Mouse (Mus musculus): ENCODE data around the gene Ppp1r37. TPM values are rescaled to one million over a fixed set of nuclear protein-coding genes. Genes with fewer than 3 reads are reported as not detected.
A peak's percentile ranks its signal among the peaks of the same experiment; 100 is the strongest.

The Ppp1r37 gene
- total RNA-seq, 2 experiments from 2014 or later = 116 to 118 TPM

GRCm38 (mm10) chr7:19580634-19581033 lies 17.8 kb upstream of the Ppp1r37 start:
- TF ChIP-seq CTCF (conservative IDR thresholded peaks at IDR 0.05) = no peak
- DNase-seq (ENCODE audit: low spot score in 2 of 2) = no peak
- no peak overlapping the region for H3K4me3 ChIP-seq
- H3K27ac ChIP-seq = no peak overlapping the region

GRCm38 (mm10) chr7:19579751-19580150 lies 16.9 kb upstream of the Ppp1r37 start:
- no peak overlapping the region for H3K27ac ChIP-seq
- DNase-seq (ENCODE audit: low spot score in 2 of 2) = no peak
- no peak overlapping the region for H3K4me3 ChIP-seq
- no peak for TF ChIP-seq CTCF (conservative IDR thresholded peaks at IDR 0.05)

- no peak for DNase-seq (ENCODE audit: low spot score in 2 of 2)
- no peak for TF ChIP-seq CTCF (conservative IDR thresholded peaks at IDR 0.05)
- no peak overlapping the region for H3K27ac ChIP-seq
- H3K4me3 ChIP-seq = no peak overlapping the region
Measured at GRCm38 (mm10) chr7:19578436-19578835, 15.6 kb upstream of the Ppp1r37 start.

GRCm38 (mm10) chr7:19577877-19578414 lies 15.1 kb upstream of the Ppp1r37 start:
- TF ChIP-seq CTCF (conservative IDR thresholded peaks at IDR 0.05) = no peak

GRCm38 (mm10) chr7:19577141-19577852 lies 14.4 kb upstream of the Ppp1r37 start, which contains the start of the genes Zfp296 and Gemin7:
Gene Zfp296 (plus strand): TSS chr7:19577287.
Gene Gemin7 (minus strand): TSS chr7:19577595.
- DNase-seq (ENCODE audit: low spot score in 2 of 2) = no peak
- H3K27ac ChIP-seq = no peak within 1 kb of the TSS
- H3K4me3 ChIP-seq = peak within 1 kb of the TSS; percentile 58
- no peak for TF ChIP-seq CTCF (conservative IDR thresholded peaks at IDR 0.05)

More at GRCm38 (mm10) chr7:19577877-19578414, 15.1 kb upstream of the Ppp1r37 start:
- no peak overlapping the region for H3K27ac ChIP-seq
- H3K4me3 ChIP-seq = peak overlapping the region; percentile 58
- no peak for DNase-seq (ENCODE audit: low spot score in 2 of 2)

- Histone ChIP-seq H3K27ac (no peak overlapping the region), H3K4me3 (no peak overlapping the region)
- TF ChIP-seq CTCF (conservative IDR thresholded peaks at IDR 0.05) = no peak
- DNase-seq (ENCODE audit: low spot score in 2 of 2) = no peak
Measured at GRCm38 (mm10) chr7:19575559-19575958, 12.7 kb upstream of the Ppp1r37 start.

- H3K27ac ChIP-seq = peak overlapping the region; percentile 84
- no peak for DNase-seq (ENCODE audit: low spot score in 2 of 2)
- TF ChIP-seq CTCF (conservative IDR thresholded peaks at IDR 0.05) = no peak
- H3K4me3 ChIP-seq = peak overlapping the region; percentile 76
Measured at GRCm38 (mm10) chr7:19573776-19574140, 10.9 kb upstream of the Ppp1r37 start.

DNA sequence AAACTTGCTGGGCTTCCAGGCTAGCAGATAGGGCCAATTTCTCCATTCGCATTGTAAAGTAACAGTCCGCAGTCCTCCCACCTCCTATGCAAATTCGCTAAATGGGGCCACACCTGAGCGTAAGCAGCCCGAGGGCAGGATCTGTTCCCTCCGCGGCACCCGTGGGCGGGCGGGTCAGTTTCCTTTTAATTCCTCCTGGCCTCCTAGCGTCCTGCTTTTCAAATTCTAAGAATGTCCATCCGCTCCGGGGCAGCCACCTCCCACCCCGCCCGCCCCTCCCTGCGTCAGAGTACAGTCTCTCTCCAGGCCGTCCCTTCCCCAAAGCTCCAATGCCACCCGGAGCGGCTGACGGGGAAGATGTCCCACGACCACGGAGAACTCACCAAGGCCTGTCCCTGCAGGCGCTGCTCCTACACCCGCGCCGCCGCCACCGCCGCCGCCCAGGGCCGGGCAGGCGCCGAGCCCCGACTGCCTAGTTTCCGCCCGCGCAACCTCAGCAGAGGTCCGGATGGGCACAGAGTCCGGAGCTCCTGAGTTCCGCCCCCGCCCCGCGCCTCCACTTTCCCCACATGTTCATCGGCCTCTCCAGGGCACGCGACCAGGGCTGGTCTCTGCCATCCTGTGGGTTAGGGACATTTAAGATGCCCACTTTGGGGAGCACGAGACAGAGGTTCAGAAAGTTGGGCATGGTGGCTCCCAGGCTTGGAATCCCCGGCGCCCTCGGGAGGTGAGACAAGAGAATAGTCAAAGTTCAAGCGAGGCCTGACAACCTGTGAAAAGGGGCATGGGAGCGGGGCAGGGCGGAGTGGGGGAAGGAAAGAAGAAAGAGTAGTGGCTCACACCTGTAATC lies 10.3 kb upstream of the Ppp1r37 start:
- DNase-seq (ENCODE audit: low spot score in 2 of 2) = peak; percentile 55 to 67
- peak overlapping the region; percentile 84 for H3K27ac ChIP-seq
- peak; percentile 58 for TF ChIP-seq CTCF (conservative IDR thresholded peaks at IDR 0.05)

GRCm38 (mm10) chr7:19569647-19570046 lies 6.8 kb upstream of the Ppp1r37 start:
- no peak overlapping the region for H3K27ac ChIP-seq
- H3K4me3 ChIP-seq = no peak overlapping the region
- no peak for DNase-seq (ENCODE audit: low spot score in 2 of 2)
- TF ChIP-seq CTCF (conservative IDR thresholded peaks at IDR 0.05) = no peak

More for the DNA sequence above, 10.3 kb upstream of the Ppp1r37 start:
- peak overlapping the region; percentile 76 for H3K4me3 ChIP-seq

GRCm38 (mm10) chr7:19567426-19567825 lies 4.5 kb upstream of the Ppp1r37 start:
- H3K4me3 ChIP-seq = no peak overlapping the region
- TF ChIP-seq CTCF (conservative IDR thresholded peaks at IDR 0.05) = no peak
- DNase-seq (ENCODE audit: low spot score in 2 of 2) = no peak
- no peak overlapping the region for H3K27ac ChIP-seq

DNA sequence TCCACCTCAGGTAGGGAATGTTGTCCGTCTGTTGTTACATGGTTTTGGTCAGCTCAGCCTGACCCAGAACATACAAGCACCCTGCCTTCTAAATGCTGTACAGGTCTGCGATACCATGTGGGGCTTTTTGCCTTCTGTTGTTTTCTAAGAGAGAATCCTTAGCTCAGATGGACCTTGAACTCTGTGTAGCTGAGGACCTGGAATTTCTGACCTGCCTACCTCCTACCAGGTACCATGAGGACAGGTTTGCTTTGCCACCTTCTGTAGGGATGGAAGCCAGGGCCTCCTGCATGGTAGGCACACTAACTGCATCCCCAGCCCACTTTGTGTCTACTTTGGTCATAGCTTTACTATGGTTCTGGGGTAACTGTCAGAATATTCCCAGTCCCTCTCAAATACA lies 2.9 kb upstream of the Ppp1r37 start:
- TF ChIP-seq CTCF (conservative IDR thresholded peaks at IDR 0.05) = no peak
- H3K4me3 ChIP-seq = no peak overlapping the region
- no peak for DNase-seq (ENCODE audit: low spot score in 2 of 2)

DNA sequence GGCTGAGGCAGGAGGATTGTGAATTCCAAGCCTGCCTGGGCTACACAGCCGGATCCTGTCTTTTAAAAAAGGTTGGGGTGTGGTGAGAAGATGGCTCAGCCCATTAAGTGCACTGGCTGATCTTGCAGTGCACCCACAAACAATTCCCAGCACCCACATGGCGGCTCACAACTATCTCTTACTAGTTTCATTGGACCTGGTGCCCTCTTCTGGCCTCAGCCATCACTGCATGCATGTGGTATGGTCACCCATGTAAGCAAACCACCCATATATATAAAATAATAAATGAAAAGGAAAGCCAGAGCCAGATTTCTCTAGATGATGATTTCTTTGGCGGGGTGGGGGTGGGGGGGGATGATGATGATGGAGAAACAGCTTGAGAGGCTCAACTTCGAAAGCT lies 1.6 kb upstream of the Ppp1r37 start:
- peak; percentile 56 for TF ChIP-seq CTCF (conservative IDR thresholded peaks at IDR 0.05)
- Histone ChIP-seq H3K27ac (no peak overlapping the region), H3K4me3 (no peak overlapping the region)
- DNase-seq (ENCODE audit: low spot score in 2 of 2) = no peak

More for the DNA sequence above, 2.9 kb upstream of the Ppp1r37 start:
- H3K27ac ChIP-seq = no peak overlapping the region

- Histone ChIP-seq H3K27ac (no peak overlapping the region), H3K4me3 (no peak overlapping the region)
- no peak for TF ChIP-seq CTCF (conservative IDR thresholded peaks at IDR 0.05)
- no peak for DNase-seq (ENCODE audit: low spot score in 2 of 2)
Measured at GRCm38 (mm10) chr7:19563884-19564283, 1.0 kb upstream of the Ppp1r37 start.

All from layer of hippocampus, adult 2 months (tissue).